Mouse (Mus musculus): ENCODE measurements at regions not wholly inside any gene's neighbourhood (a gene's known extent, or its start where the extent isn't known, plus 50 kb on each side); places are given as distances from the start of the nearest gene placed in this dataset.

- WGBS, result 61% methylated on average over 3 of the region's 3 CpGs
- Histone ChIP-seq H3K27me3 (ENCODE audit: control insufficient read depth, insufficient read depth, low read length) (no peaks in the 10 kb centered on the region), H3K4me2 (replicated peaks; ENCODE audit: low read depth, low read length) (no peak overlapping the region), H3K4me1 (replicated peaks; ENCODE audit: control insufficient read depth, insufficient read depth, low read length) (no peaks in the 10 kb centered on the region), H3K9me3 (ENCODE audit: control insufficient read depth, low read length) (no peaks in the 10 kb centered on the region), H3K36me3 (ENCODE audit: control insufficient read depth, insufficient read depth, low read length) (no peaks in the 10 kb centered on the region), H3K27ac (ENCODE audit: low read depth, low read length) (no peak overlapping the region), H3K9ac (ENCODE audit: low read depth, low read length) (no peak overlapping the region), H3K4me3 (ENCODE audit: low read depth, low read length) (no peak overlapping the region)
- no peak for DNase-seq (ENCODE audit: low spot score)
- no peak for ATAC-seq (ENCODE audit: low FRiP score)
These were observed 355.5 kb downstream of the Anxa1 start for GRCm38 (mm10) chr19:20035223-20035622.

GRCm38 (mm10) chr19:20027667-20028282, 363.0 kb downstream of the Anxa1 start:
- no peak for ATAC-seq (ENCODE audit: low FRiP score)

DNA sequence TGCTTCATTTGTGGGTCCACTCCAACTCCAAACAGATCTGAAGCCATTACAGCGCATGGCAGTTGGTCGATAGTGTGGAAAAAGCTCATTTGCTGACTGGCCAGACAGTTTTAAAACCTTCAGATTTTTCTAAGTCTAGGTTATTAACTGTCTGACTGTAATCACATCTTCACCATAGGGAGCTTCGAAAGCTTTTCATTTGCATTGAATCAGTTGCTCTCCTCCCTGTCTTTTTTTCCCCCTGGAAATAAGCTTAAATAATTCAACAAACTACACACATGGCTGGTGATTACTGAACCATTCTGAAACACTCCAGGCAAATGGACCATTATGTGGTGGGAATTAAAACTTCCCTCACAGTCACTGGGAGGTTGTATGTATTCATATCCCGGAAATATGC, 376.6 kb downstream of the Anxa1 start:
- H3K4me2 ChIP-seq (replicated peaks; ENCODE audit: low read depth, low read length), result no peak overlapping the region
- ATAC-seq (ENCODE audit: low FRiP score) (no peak), DNase-seq (ENCODE audit: low spot score) (no peak)
- H3K36me3 ChIP-seq (ENCODE audit: control insufficient read depth, insufficient read depth, low read length), result no peaks in the 10 kb centered on the region
- no peak overlapping the region for H3K4me3 ChIP-seq (ENCODE audit: low read depth, low read length)
- H3K9me3 ChIP-seq (ENCODE audit: control insufficient read depth, low read length), result no peaks in the 10 kb centered on the region
- H3K4me1 ChIP-seq (replicated peaks; ENCODE audit: control insufficient read depth, insufficient read depth, low read length), result no peaks in the 10 kb centered on the region
- H3K9ac ChIP-seq (ENCODE audit: low read depth, low read length), result no peak overlapping the region
- no peak overlapping the region for H3K27ac ChIP-seq (ENCODE audit: low read depth, low read length)
- WGBS, result 83% methylated on average over 4 of the region's 4 CpGs
- H3K27me3 ChIP-seq (ENCODE audit: control insufficient read depth, insufficient read depth, low read length), result no peaks in the 10 kb centered on the region

More at GRCm38 (mm10) chr19:20027667-20028282, 363.0 kb downstream of the Anxa1 start:
- Histone ChIP-seq H3K36me3 (ENCODE audit: control insufficient read depth, insufficient read depth, low read length) (no peaks in the 10 kb centered on the region), H3K4me1 (replicated peaks; ENCODE audit: control insufficient read depth, insufficient read depth, low read length) (no peaks in the 10 kb centered on the region), H3K4me2 (replicated peaks; ENCODE audit: low read depth, low read length) (no peak overlapping the region), H3K9me3 (ENCODE audit: control insufficient read depth, low read length) (no peaks in the 10 kb centered on the region), H3K27me3 (ENCODE audit: control insufficient read depth, insufficient read depth, low read length) (no peaks in the 10 kb centered on the region), H3K9ac (ENCODE audit: low read depth, low read length) (no peak overlapping the region), H3K27ac (ENCODE audit: low read depth, low read length) (no peak overlapping the region), H3K4me3 (ENCODE audit: low read depth, low read length) (no peak overlapping the region)
- WGBS, result 64% methylated on average over 11 of the region's 11 CpGs
- DNase-seq (ENCODE audit: low spot score), result no peak

GRCm38 (mm10) chr19:20009801-20010441, 380.8 kb downstream of the Anxa1 start:
- no peak for DNase-seq (ENCODE audit: low spot score)

GRCm38 (mm10) chr19:20005932-20006625, 384.7 kb downstream of the Anxa1 start:
- 77% methylated on average over 4 of the region's 4 CpGs for WGBS
- Histone ChIP-seq H3K9me3 (ENCODE audit: control insufficient read depth, low read length) (no peaks in the 10 kb centered on the region), H3K9ac (ENCODE audit: low read depth, low read length) (no peak overlapping the region), H3K4me3 (ENCODE audit: low read depth, low read length) (no peak overlapping the region), H3K4me1 (replicated peaks; ENCODE audit: control insufficient read depth, insufficient read depth, low read length) (no peaks in the 10 kb centered on the region), H3K36me3 (ENCODE audit: control insufficient read depth, insufficient read depth, low read length) (no peaks in the 10 kb centered on the region), H3K27me3 (ENCODE audit: control insufficient read depth, insufficient read depth, low read length) (no peaks in the 10 kb centered on the region), H3K4me2 (replicated peaks; ENCODE audit: low read depth, low read length) (no peak overlapping the region), H3K27ac (ENCODE audit: low read depth, low read length) (no peak overlapping the region)
- DNase-seq (ENCODE audit: low spot score) (no peak), ATAC-seq (ENCODE audit: low FRiP score) (no peak)

More at GRCm38 (mm10) chr19:20009801-20010441, 380.8 kb downstream of the Anxa1 start:
- no peak for ATAC-seq (ENCODE audit: low FRiP score)
- Histone ChIP-seq H3K9me3 (ENCODE audit: control insufficient read depth, low read length) (no peaks in the 10 kb centered on the region), H3K9ac (ENCODE audit: low read depth, low read length) (no peak overlapping the region), H3K4me3 (ENCODE audit: low read depth, low read length) (no peak overlapping the region), H3K4me2 (replicated peaks; ENCODE audit: low read depth, low read length) (no peak overlapping the region), H3K27ac (ENCODE audit: low read depth, low read length) (no peak overlapping the region), H3K4me1 (replicated peaks; ENCODE audit: control insufficient read depth, insufficient read depth, low read length) (no peaks in the 10 kb centered on the region), H3K36me3 (ENCODE audit: control insufficient read depth, insufficient read depth, low read length) (no peaks in the 10 kb centered on the region), H3K27me3 (ENCODE audit: control insufficient read depth, insufficient read depth, low read length) (no peaks in the 10 kb centered on the region)
- 80% methylated on average over 12 of the region's 12 CpGs for WGBS

GRCm38 (mm10) chr19:19987255-19987654, 403.5 kb downstream of the Anxa1 start:
- no peaks in the 10 kb centered on the region for H3K36me3 ChIP-seq (ENCODE audit: control insufficient read depth, insufficient read depth, low read length)
- H3K4me2 ChIP-seq (replicated peaks; ENCODE audit: low read depth, low read length), result no peak overlapping the region
- no peak overlapping the region for H3K27ac ChIP-seq (ENCODE audit: low read depth, low read length)
- H3K27me3 ChIP-seq (ENCODE audit: control insufficient read depth, insufficient read depth, low read length), result no peaks in the 10 kb centered on the region
- no peak overlapping the region for H3K9ac ChIP-seq (ENCODE audit: low read depth, low read length)
- no peaks in the 10 kb centered on the region for H3K9me3 ChIP-seq (ENCODE audit: control insufficient read depth, low read length)
- H3K4me1 ChIP-seq (replicated peaks; ENCODE audit: control insufficient read depth, insufficient read depth, low read length), result no peaks in the 10 kb centered on the region
- 91% methylated on average over 1 of the region's 1 CpGs for WGBS
- ATAC-seq (ENCODE audit: low FRiP score) (no peak), DNase-seq (ENCODE audit: low spot score) (no peak)
- H3K4me3 ChIP-seq (ENCODE audit: low read depth, low read length), result no peak overlapping the region

DNA sequence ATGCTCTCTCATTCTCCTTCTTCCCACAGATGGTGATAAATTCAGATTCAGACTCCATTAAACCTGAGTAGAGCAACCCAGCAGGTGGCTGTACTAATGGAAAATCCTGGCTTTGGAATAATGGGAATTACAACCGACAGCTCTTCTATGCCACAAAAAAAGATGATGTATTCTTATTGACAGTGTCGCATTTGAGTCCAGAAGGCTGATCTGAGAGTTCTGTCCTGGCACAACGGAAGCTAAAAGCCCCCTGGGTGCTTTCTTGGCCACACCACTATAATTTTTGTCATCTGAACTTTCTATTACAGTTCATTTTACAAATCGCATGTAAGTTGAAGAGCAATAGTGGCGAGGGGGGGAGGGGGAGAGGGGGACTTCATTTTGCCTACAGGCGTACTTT, 411.9 kb downstream of the Anxa1 start:
- DNase-seq (ENCODE audit: low spot score) (no peak), ATAC-seq (ENCODE audit: low FRiP score) (no peak)
- no peaks in the 10 kb centered on the region for H3K36me3 ChIP-seq (ENCODE audit: control insufficient read depth, insufficient read depth, low read length)
- no peak overlapping the region for H3K4me3 ChIP-seq (ENCODE audit: low read depth, low read length)
- H3K4me1 ChIP-seq (replicated peaks; ENCODE audit: control insufficient read depth, insufficient read depth, low read length), result no peaks in the 10 kb centered on the region
- H3K27me3 ChIP-seq (ENCODE audit: control insufficient read depth, insufficient read depth, low read length), result no peaks in the 10 kb centered on the region
- 81% methylated on average over 6 of the region's 6 CpGs for WGBS
- no peak overlapping the region for H3K27ac ChIP-seq (ENCODE audit: low read depth, low read length)
- no peak overlapping the region for H3K9ac ChIP-seq (ENCODE audit: low read depth, low read length)
- no peaks in the 10 kb centered on the region for H3K9me3 ChIP-seq (ENCODE audit: control insufficient read depth, low read length)
- no peak overlapping the region for H3K4me2 ChIP-seq (replicated peaks; ENCODE audit: low read depth, low read length)

GRCm38 (mm10) chr19:19977609-19978259, 413.0 kb downstream of the Anxa1 start:
- Histone ChIP-seq H3K4me3 (ENCODE audit: low read depth, low read length) (no peak overlapping the region), H3K27ac (ENCODE audit: low read depth, low read length) (no peak overlapping the region), H3K27me3 (ENCODE audit: control insufficient read depth, insufficient read depth, low read length) (no peaks in the 10 kb centered on the region), H3K36me3 (ENCODE audit: control insufficient read depth, insufficient read depth, low read length) (no peaks in the 10 kb centered on the region), H3K9ac (ENCODE audit: low read depth, low read length) (no peak overlapping the region), H3K9me3 (ENCODE audit: control insufficient read depth, low read length) (no peaks in the 10 kb centered on the region), H3K4me1 (replicated peaks; ENCODE audit: control insufficient read depth, insufficient read depth, low read length) (no peaks in the 10 kb centered on the region), H3K4me2 (replicated peaks; ENCODE audit: low read depth, low read length) (no peak overlapping the region)
- WGBS, result 48% methylated on average over 9 of the region's 9 CpGs
- DNase-seq (ENCODE audit: low spot score) (no peak), ATAC-seq (ENCODE audit: low FRiP score) (no peak)
